Comparison of ENCODE assay signal across 8 mouse cellular contexts in the genomic region with DNA sequence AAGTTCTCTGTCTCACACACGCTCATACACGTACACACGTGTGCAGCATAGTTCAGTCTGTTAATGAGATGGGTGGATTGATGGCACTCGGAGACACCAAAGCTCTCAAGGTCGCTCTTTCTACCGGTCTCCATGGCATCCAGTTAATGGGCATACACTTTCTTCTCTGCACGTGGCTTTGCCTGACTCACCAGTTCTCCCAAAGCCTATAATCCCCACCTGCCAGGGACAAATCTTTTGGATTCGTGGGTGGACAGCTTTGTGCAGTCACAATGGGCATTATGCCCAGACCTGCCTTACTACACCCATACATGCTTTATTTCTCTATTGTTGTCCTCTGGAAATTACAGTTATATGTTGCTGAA. TPM values are rescaled to one million over a fixed set of nuclear protein-coding genes. Genes with fewer than 3 reads are reported as not detected.
DNase-seq lines count a peak whose midpoint lies in the region; ATAC-seq and TF ChIP-seq lines count a peak whose summit lies in the region.

No protein-coding gene starts in this region.

- H3K9me3 ChIP-seq in forebrain, embryonic 14.5 days (replicated peaks; ENCODE audit: control insufficient read depth, low read length), result no peaks in the 10 kb centered on the region
- no peaks in the 10 kb centered on the region for H3K9me3 ChIP-seq in limb, embryonic 14.5 days (ENCODE audit: control insufficient read depth, low read length)
- H3K9me3 ChIP-seq in stomach, embryonic 15.5 days, result no peaks in the 10 kb centered on the region

- 1% methylated on average over 8 of the region's 8 CpGs for WGBS in heart, adult 2 months
- WGBS in forebrain, embryonic 14.5 days, result 7% methylated on average over 8 of the region's 8 CpGs
- 8% methylated on average over 8 of the region's 8 CpGs for WGBS in limb, embryonic 14.5 days
- 4% methylated on average over 8 of the region's 8 CpGs for WGBS in stomach, embryonic 15.5 days

- no peaks in the 10 kb centered on the region; the same call in 1 of the 2 replicates for H3K79me2 ChIP-seq in heart, adult 2 months (replicated peaks; ENCODE audit: control insufficient read depth, insufficient read depth, low read length)

- no peaks in the 10 kb centered on the region for H3K36me3 ChIP-seq in heart, adult 2 months (ENCODE audit: control insufficient read depth, insufficient read depth, low read length)
- peaks cover 31% of the 10 kb centered on the region for H3K36me3 ChIP-seq in forebrain, embryonic 14.5 days (ENCODE audit: control insufficient read depth, insufficient read depth, low read length)
- H3K36me3 ChIP-seq in limb, embryonic 14.5 days (ENCODE audit: control insufficient read depth, insufficient read depth, low read length), result peaks cover 38% of the 10 kb centered on the region
- peaks cover 16% of the 10 kb centered on the region for H3K36me3 ChIP-seq in stomach, embryonic 15.5 days

- peak overlapping the region; percentile 52 for H3K9ac ChIP-seq in heart, adult 2 months (ENCODE audit: low read depth, low read length)
- peak overlapping the region; percentile 56 for H3K9ac ChIP-seq in forebrain, embryonic 14.5 days (ENCODE audit: low read length)
- peak overlapping the region; percentile 83 for H3K9ac ChIP-seq in limb, embryonic 14.5 days (ENCODE audit: low read depth, low read length, severe bottlenecking)
- H3K9ac ChIP-seq in stomach, embryonic 15.5 days, result peak overlapping the region; percentile 12; the same call in 1 of the 2 replicates

- H3K27ac ChIP-seq in heart, adult 2 months, result peak overlapping the region; percentile 92
- H3K27ac ChIP-seq in forebrain, embryonic 14.5 days (ENCODE audit: low read depth, low read length), result no peak overlapping the region; the same call in 1 of the 2 replicates
- H3K27ac ChIP-seq in limb, embryonic 14.5 days (replicated peaks; ENCODE audit: low read depth, low read length), result peak overlapping the region; percentile 79; the same call in 1 of the 2 replicates
- peak overlapping the region; percentile 82 for H3K27ac ChIP-seq in stomach, embryonic 15.5 days

- peak; percentile 22; the same call in 1 of the 2 replicates for ATAC-seq in forebrain, embryonic 14.5 days
- 0 out of 2 replicates have a peak, but pooled peaks have one; percentile 1 for ATAC-seq in limb, embryonic 14.5 days (ENCODE audit: low FRiP score, low read depth)
- peak; percentile 19; the same call in 1 of the 2 replicates for ATAC-seq in stomach, embryonic 15.5 days (ENCODE audit: insufficient read depth, low FRiP score, low read depth)

- H3K27me3 ChIP-seq in heart, adult 2 months (ENCODE audit: control insufficient read depth, insufficient read depth, low read length), result no peaks in the 10 kb centered on the region
- H3K27me3 ChIP-seq in forebrain, embryonic 14.5 days (replicated peaks; ENCODE audit: control insufficient read depth, insufficient read depth, low read length), result no peaks in the 10 kb centered on the region
- no peaks in the 10 kb centered on the region for H3K27me3 ChIP-seq in limb, embryonic 14.5 days (ENCODE audit: control insufficient read depth, insufficient read depth, low read length)
- no peaks in the 10 kb centered on the region for H3K27me3 ChIP-seq in stomach, embryonic 15.5 days (replicated peaks)

- peak overlapping the region; percentile 97 for H3K4me2 ChIP-seq in forebrain, embryonic 14.5 days (ENCODE audit: low read length)
- peak overlapping the region; percentile 92 for H3K4me2 ChIP-seq in limb, embryonic 14.5 days (replicated peaks; ENCODE audit: low read depth, low read length, severe bottlenecking)
- H3K4me2 ChIP-seq in stomach, embryonic 15.5 days, result peak overlapping the region; percentile 92

- peaks cover 3% of the 10 kb centered on the region for H3K4me1 ChIP-seq in heart, adult 2 months (ENCODE audit: control insufficient read depth, insufficient read depth, low read length)
- peaks cover 14% of the 10 kb centered on the region for H3K4me1 ChIP-seq in forebrain, embryonic 14.5 days (ENCODE audit: control insufficient read depth, insufficient read depth, low read length)
- H3K4me1 ChIP-seq in limb, embryonic 14.5 days (ENCODE audit: control insufficient read depth, insufficient read depth, low read length), result peaks cover 12% of the 10 kb centered on the region
- H3K4me1 ChIP-seq in stomach, embryonic 15.5 days, result peaks cover 17% of the 10 kb centered on the region

- TF ChIP-seq CTCF in heart, adult 2 months (IDR thresholded peaks at IDR 0.05), result no peak

- TF ChIP-seq EP300 in heart, adult 2 months (IDR thresholded peaks at IDR 0.05; ENCODE audit: insufficient read depth, low read depth, low read length), result no peak

- intact Hi-C loops in heart, adult 2 months (cut with DNase I), result no loop called here

- no peak for TF ChIP-seq POLR2A in heart, adult 2 months (IDR thresholded peaks at IDR 0.05; ENCODE audit: insufficient read depth, low read depth, low read length)
- TF ChIP-seq POLR2A in limb, embryonic 14.5 days (IDR thresholded peaks at IDR 0.05; ENCODE audit: borderline replicate concordance, extremely low read depth, insufficient read depth, insufficient read length), result no peak

- DNase-seq in heart, adult 2 months, result no peak
- no peak for DNase-seq in heart, adult 18-20 months
- DNase-seq in right cerebral cortex, adult 2 months (ENCODE audit: low spot score in 2 of 2), result peak; percentile 53 to 64
- DNase-seq in right cerebral cortex, postnatal 4 days, result no peak
- peak; percentile 22 for DNase-seq in forebrain, embryonic 14.5 days (ENCODE audit: low spot score)
- no peak for DNase-seq in limb, embryonic 14.5 days (ENCODE audit: low spot score)
- no peak for DNase-seq in thymus, postnatal 0 days (ENCODE audit: low spot score)

- H3K4me3 ChIP-seq in heart, adult 2 months, result peak overlapping the region; percentile 80
- H3K4me3 ChIP-seq in forebrain, embryonic 14.5 days (ENCODE audit: low read depth, low read length), result peak overlapping the region; percentile 90
- peak overlapping the region; percentile 97 for H3K4me3 ChIP-seq in limb, embryonic 14.5 days (replicated peaks; ENCODE audit: low read length)
- H3K4me3 ChIP-seq in stomach, embryonic 15.5 days (replicated peaks), result peak overlapping the region; percentile 99

RNA-seq across cellular contexts. Expression of gene Mtfr1l, which starts 0.6 kb away (rescaled TPM):
- total RNA-seq in heart, adult 2 months (2021), result 100 to 1,000 TPM; 170 to 191 TPM
- polyA plus RNA-seq in heart, adult 2 months (2012; rRNA removed), result 196 and 278 TPM in 2 replicates
- total RNA-seq in heart, adult 18-20 months (2021), result 100 to 1,000 TPM; 184 to 217 TPM
- 177 and 185 TPM in 2 replicates for polyA plus RNA-seq in forebrain, embryonic 14.5 days (2014; fragmentation: Nextera tagmentation; extraction: Ambion mirVana)
- polyA plus RNA-seq in limb, embryonic 14.5 days (2012; rRNA removed), result 111 and 132 TPM in 2 replicates
- polyA plus RNA-seq in limb, embryonic 14.5 days (2014; fragmentation: Nextera tagmentation; extraction: Ambion mirVana), result 123 and 140 TPM in 2 replicates
- polyA plus RNA-seq in stomach, embryonic 15.5 days (2015; fragmentation: Nextera tagmentation; extraction: Ambion mirVana), result 92.1 and 101 TPM in 2 replicates
- polyA plus RNA-seq in thymus, postnatal 0 days (2015; fragmentation: Nextera tagmentation; extraction: Ambion mirVana), result 98.6 and 104 TPM in 2 replicates

RNA-seq across cellular contexts. Expression of gene Selenon, which starts 16.2 kb away (rescaled TPM):
- 10 to 100 TPM; 18.6 to 19.9 TPM for total RNA-seq in heart, adult 2 months (2021)
- 22.5 and 23.6 TPM in 2 replicates for polyA plus RNA-seq in heart, adult 2 months (2012; rRNA removed)
- total RNA-seq in heart, adult 18-20 months (2021), result 10 to 100 TPM; 16.8 to 17.0 TPM
- 10.2 and 12.4 TPM in 2 replicates for polyA plus RNA-seq in forebrain, embryonic 14.5 days (2014; fragmentation: Nextera tagmentation; extraction: Ambion mirVana)
- 68.5 and 86.7 TPM in 2 replicates for polyA plus RNA-seq in limb, embryonic 14.5 days (2012; rRNA removed)
- polyA plus RNA-seq in limb, embryonic 14.5 days (2014; fragmentation: Nextera tagmentation; extraction: Ambion mirVana), result 48.5 and 75.4 TPM in 2 replicates
- polyA plus RNA-seq in stomach, embryonic 15.5 days (2015; fragmentation: Nextera tagmentation; extraction: Ambion mirVana), result 33.0 and 37.8 TPM in 2 replicates
- polyA plus RNA-seq in thymus, postnatal 0 days (2015; fragmentation: Nextera tagmentation; extraction: Ambion mirVana), result 4.8 and 6.8 TPM in 2 replicates

RNA-seq across cellular contexts. Expression of gene Aunip, which starts 25.0 kb away (rescaled TPM):
- total RNA-seq in heart, adult 2 months (2021), result under 1 TPM; 0.18 TPM
- not detected in 2 replicates for polyA plus RNA-seq in heart, adult 2 months (2012; rRNA removed)
- under 1 TPM in 1 of 2 experiments, not detected in 1; 0.36 TPM for total RNA-seq in heart, adult 18-20 months (2021)
- 2.2 and 3.3 TPM in 2 replicates for polyA plus RNA-seq in forebrain, embryonic 14.5 days (2014; fragmentation: Nextera tagmentation; extraction: Ambion mirVana)
- polyA plus RNA-seq in limb, embryonic 14.5 days (2012; rRNA removed), result 6.7 and 10.3 TPM in 2 replicates
- polyA plus RNA-seq in limb, embryonic 14.5 days (2014; fragmentation: Nextera tagmentation; extraction: Ambion mirVana), result 3.5 and 3.6 TPM in 2 replicates
- polyA plus RNA-seq in stomach, embryonic 15.5 days (2015; fragmentation: Nextera tagmentation; extraction: Ambion mirVana), result 12.7 and 14.0 TPM in 2 replicates
- polyA plus RNA-seq in thymus, postnatal 0 days (2015; fragmentation: Nextera tagmentation; extraction: Ambion mirVana), result 14.3 and 16.7 TPM in 2 replicates

RNA-seq across cellular contexts. Expression of gene Paqr7, which starts 39.3 kb away (rescaled TPM):
- 10 to 100 TPM; 13.4 to 16.7 TPM for total RNA-seq in heart, adult 2 months (2021)
- 22.6 and 37.2 TPM in 2 replicates for polyA plus RNA-seq in heart, adult 2 months (2012; rRNA removed)
- 10 to 100 TPM; 15.5 to 15.7 TPM for total RNA-seq in heart, adult 18-20 months (2021)
- polyA plus RNA-seq in forebrain, embryonic 14.5 days (2014; fragmentation: Nextera tagmentation; extraction: Ambion mirVana), result 4.3 and 6.0 TPM in 2 replicates
- polyA plus RNA-seq in limb, embryonic 14.5 days (2012; rRNA removed), result 5.9 and 8.2 TPM in 2 replicates
- polyA plus RNA-seq in limb, embryonic 14.5 days (2014; fragmentation: Nextera tagmentation; extraction: Ambion mirVana), result 2.3 and 2.9 TPM in 2 replicates
- 6.4 and 6.7 TPM in 2 replicates for polyA plus RNA-seq in stomach, embryonic 15.5 days (2015; fragmentation: Nextera tagmentation; extraction: Ambion mirVana)
- polyA plus RNA-seq in thymus, postnatal 0 days (2015; fragmentation: Nextera tagmentation; extraction: Ambion mirVana), result 8.1 TPM in 2 replicates

Comparison
In these comparisons a context has a peak if more than half of its experiments do, and no peak if none do; other contexts are left out.
1. DNase-seq: peak in right cerebral cortex, adult 2 months (2 of 2) and forebrain, embryonic 14.5 days (single experiment); none in heart, adult 2 months (0 of 2), heart, adult 18-20 months (0 of 2), right cerebral cortex, postnatal 4 days (single experiment), limb, embryonic 14.5 days (single experiment) and thymus, postnatal 0 days (single experiment).
2. H3K9ac ChIP-seq: peak in every context shown above with its lines; median percentile 83 in limb, embryonic 14.5 days; 56 in forebrain, embryonic 14.5 days; 52 in heart, adult 2 months; 12 in stomach, embryonic 15.5 days.
3. Peak in every context shown above with its lines, with median percentiles within 50 percentile points of each other: H3K4me3 ChIP-seq, ATAC-seq and H3K4me2 ChIP-seq.